Mouse (Mus musculus) heart, postnatal 0 days (tissue): ENCODE data around the gene Gm1043. TPM values are rescaled to one million over a fixed set of nuclear protein-coding genes. Genes with fewer than 3 reads are reported as not detected.

Experiments
- ATAC-seq: fragments of 200-750 bp; cut with Nextera tagmentation; 2 replicates; pipeline ENCODE4 v1.8.0; 2017; ENCODE audit warnings: low read depth, moderate number of reproducible peaks, moderate library complexity; ENCODE audit not compliant: insufficient read depth
- DNase-seq: peaks from one replicate; pipeline ENCODE4 v3.0.0-alpha.2; 2016; ENCODE audit warnings: low spot score
- H3K27ac ChIP-seq: fragments of 300-500 bp; sonication (generic); 2 replicates; pipeline ENCODE4 v1.5.1; 2014; ENCODE audit warnings: low read depth, mild to moderate bottlenecking
- H3K27me3 ChIP-seq: fragments of 300-500 bp; sonication (generic); 2 replicates; pipeline ENCODE4 v1.6.1; 2014; ENCODE audit warnings: low read length, mixed read lengths; ENCODE audit not compliant: control insufficient read depth, insufficient read depth
- H3K36me3 ChIP-seq: fragments of 300-500 bp; sonication (generic); replicated peaks from 2 replicates; pipeline ENCODE4 v1.6.1; 2014; ENCODE audit warnings: low read length, mixed read lengths; ENCODE audit not compliant: control insufficient read depth, insufficient read depth
- H3K4me1 ChIP-seq: fragments of 300-500 bp; sonication (generic); 2 replicates; pipeline ENCODE4 v1.6.1; 2014; ENCODE audit warnings: antibody characterized with exemption; ENCODE audit not compliant: control insufficient read depth, insufficient read depth
- H3K4me2 ChIP-seq: fragments of 300-500 bp; sonication (generic); 2 replicates; pipeline ENCODE4 v1.6.1; 2014; ENCODE audit warnings: low read depth, mild to moderate bottlenecking, low read length, moderate library complexity
- H3K4me3 ChIP-seq: fragments of 300-500 bp; sonication (generic); 2 replicates; pipeline ENCODE4 v1.5.1; 2014; ENCODE audit warnings: low read depth, low read length
- H3K9ac ChIP-seq: fragments of 300-500 bp; sonication (generic); replicated peaks from 2 replicates; pipeline ENCODE4 v1.6.1; 2014; ENCODE audit warnings: low read depth, low read length, mixed read lengths
- H3K9me3 ChIP-seq: fragments of 300-500 bp; sonication (generic); replicated peaks from 2 replicates; pipeline ENCODE4 v1.6.1; 2016; ENCODE audit warnings: low read length; ENCODE audit not compliant: control insufficient read depth
- CTCF ChIP-seq: IDR thresholded peaks from 2 replicates; pipeline ENCODE4 v1.5.1; 2016; ENCODE audit warnings: antibody characterized with exemption, control low read depth, low read depth
- EP300 ChIP-seq: IDR thresholded peaks from 2 replicates; pipeline ENCODE4 v1.6.1; 2016; ENCODE audit warnings: antibody characterized with exemption, low read depth
- WGBS: fragments of 180-500 bp; shearing (Covaris S2); extraction: QIAGEN DNeasy Blood & Tissue Kit; methylation state at CpG from one replicate; pipeline ENCODE4 v1.1.7; 2014; 5-methylcytosine and 5-hydroxymethylcytosine counted together
- polyA plus RNA-seq: library from polyadenylated mRNA; unstranded; fragments of >200 nt; fragmentation: Nextera tagmentation; extraction: Ambion mirVana; gene quantifications from 2 replicates; pipeline ENCODE4 v1.2.1, GENCODE M21; 2015
- total RNA-seq: library from RNA; depleted of rRNA; stranded (reverse); fragments of >200 nt; gene quantifications from 2 replicates; pipeline ENCODE4 v1.2.3, GENCODE M21; 2014; ENCODE audit warnings: low replicate concordance

The Gm1043 gene
- total and polyA plus RNA-seq, 2 experiments from 2014 or later: not detected

GRCm38 (mm10) chr5:37055789-37056188, 29.4 kb upstream of the Gm1043 start:
- Histone ChIP-seq H3K36me3 (no peaks in the 10 kb centered on the region), H3K4me1 (no peaks in the 10 kb centered on the region), H3K27me3 (no peaks in the 10 kb centered on the region), H3K9ac (no peak overlapping the region), H3K4me2 (no peak overlapping the region), H3K4me3 (no peak overlapping the region), H3K9me3 (no peaks in the 10 kb centered on the region), H3K27ac (no peak overlapping the region)
- DNase-seq (no peak), ATAC-seq (no peak)
- TF ChIP-seq CTCF (no peak), EP300 (no peak)
- WGBS: 66% methylated on average over 1 of the region's 1 CpGs

- H3K27me3 ChIP-seq: no peaks in the 10 kb centered on the region
- WGBS: 65% methylated on average over 3 of the region's 3 CpGs
Observed at GRCm38 (mm10) chr5:37056471-37056870, 28.7 kb upstream of the Gm1043 start.

GRCm38 (mm10) chr5:37061612-37062011, 23.6 kb upstream of the Gm1043 start:
- DNase-seq (no peak), ATAC-seq (no peak)
- TF ChIP-seq EP300: no peak
- TF ChIP-seq CTCF: no peak
- 0 out of 2 replicates have a peak, but pooled peaks cover 3% of the 10 kb centered on the region for H3K27me3 ChIP-seq
- H3K4me1 ChIP-seq: no peaks in the 10 kb centered on the region
- no peak overlapping the region for H3K4me2 ChIP-seq
- no peaks in the 10 kb centered on the region for H3K9me3 ChIP-seq
- H3K4me3 ChIP-seq: no peak overlapping the region
- 78% methylated on average over 8 of the region's 8 CpGs for WGBS
- no peak overlapping the region for H3K9ac ChIP-seq
- H3K27ac ChIP-seq: no peak overlapping the region
- no peaks in the 10 kb centered on the region for H3K36me3 ChIP-seq

More at GRCm38 (mm10) chr5:37056471-37056870, 28.7 kb upstream of the Gm1043 start:
- Histone ChIP-seq H3K36me3 (no peaks in the 10 kb centered on the region), H3K27ac (no peak overlapping the region), H3K9ac (no peak overlapping the region), H3K9me3 (no peaks in the 10 kb centered on the region), H3K4me1 (no peaks in the 10 kb centered on the region), H3K4me2 (no peak overlapping the region), H3K4me3 (no peak overlapping the region)
- DNase-seq (no peak), ATAC-seq (no peak)
- no peak for TF ChIP-seq EP300
- TF ChIP-seq CTCF: no peak

GRCm38 (mm10) chr5:37064454-37065449, 20.4 kb upstream of the Gm1043 start:
- DNase-seq: no peak
- TF ChIP-seq CTCF (no peak), EP300 (no peak)
- Histone ChIP-seq H3K36me3 (no peaks in the 10 kb centered on the region), H3K27ac (no peak overlapping the region), H3K4me1 (no peaks in the 10 kb centered on the region), H3K27me3 (0 out of 2 replicates have a peak, but pooled peaks cover 3% of the 10 kb centered on the region), H3K9me3 (no peaks in the 10 kb centered on the region), H3K9ac (no peak overlapping the region), H3K4me3 (no peak overlapping the region), H3K4me2 (no peak overlapping the region)
- WGBS: 67% methylated on average over 13 of the region's 13 CpGs
- no peak for ATAC-seq

- no peak for ATAC-seq
- no peaks in the 10 kb centered on the region for H3K9me3 ChIP-seq
- H3K4me3 ChIP-seq: no peak overlapping the region
- H3K4me1 ChIP-seq: no peaks in the 10 kb centered on the region
- TF ChIP-seq EP300: no peak
- TF ChIP-seq CTCF: no peak
- H3K36me3 ChIP-seq: no peaks in the 10 kb centered on the region
- H3K4me2 ChIP-seq: no peak overlapping the region
- DNase-seq: no peak
- no peak overlapping the region for H3K27ac ChIP-seq
- 64% methylated on average over 8 of the region's 8 CpGs for WGBS
- no peak overlapping the region for H3K9ac ChIP-seq
- H3K27me3 ChIP-seq: 0 out of 2 replicates have a peak, but pooled peaks cover 3% of the 10 kb centered on the region
Observed at GRCm38 (mm10) chr5:37066703-37067568, 18.2 kb upstream of the Gm1043 start.
